Mouse (Mus musculus): ENCODE measurements around the gene H6pd. TPM values are rescaled to one million over a fixed set of nuclear protein-coding genes. Genes with fewer than 3 reads are reported as not detected.

Gene H6pd
- total RNA-seq, 2 experiments from 2014 or later = 7.2 to 10.0 TPM

DNA sequence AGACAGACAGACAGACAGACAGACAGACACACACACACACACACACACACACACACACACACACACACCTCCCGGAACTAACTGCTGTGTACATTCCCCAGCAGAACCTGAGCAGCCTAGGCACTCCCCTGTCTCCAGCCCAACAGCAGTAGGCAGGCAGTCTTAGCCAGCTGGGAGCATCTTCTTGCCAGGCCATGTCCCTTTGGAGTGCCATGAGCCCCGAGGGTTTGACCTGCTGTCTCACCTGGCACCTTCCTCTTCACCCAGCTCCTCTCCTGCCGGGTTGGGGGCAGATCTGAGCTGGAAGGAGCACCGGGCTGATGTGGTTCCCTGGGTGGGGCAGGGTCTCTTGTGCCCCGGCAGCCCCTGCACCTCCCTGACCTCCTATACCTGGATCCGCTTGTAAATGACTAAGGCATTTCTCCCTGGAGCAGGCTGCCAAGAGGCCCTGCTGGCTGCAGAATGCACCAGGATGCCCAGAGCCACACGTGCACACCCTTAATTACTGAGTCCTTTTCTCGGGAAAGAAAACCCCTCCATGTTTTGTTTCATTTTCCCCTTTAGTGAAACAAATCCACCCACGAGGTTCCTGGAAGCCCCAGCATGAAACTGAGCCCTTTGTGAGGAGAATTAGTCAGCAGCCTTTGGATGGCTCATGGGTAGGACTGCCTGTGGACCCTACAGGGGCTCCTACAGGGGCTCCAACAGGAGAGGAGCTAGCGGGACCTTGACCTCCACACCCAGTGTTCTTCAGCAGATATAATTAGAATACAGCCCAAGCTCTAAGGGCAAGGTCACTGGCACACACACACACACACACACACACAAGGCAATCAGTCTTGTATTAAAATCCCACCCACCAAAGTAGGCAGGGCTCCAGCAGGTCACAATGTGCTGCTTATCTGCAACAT, 65.7 kb downstream of the H6pd start:
- no peak for DNase-seq

DNA sequence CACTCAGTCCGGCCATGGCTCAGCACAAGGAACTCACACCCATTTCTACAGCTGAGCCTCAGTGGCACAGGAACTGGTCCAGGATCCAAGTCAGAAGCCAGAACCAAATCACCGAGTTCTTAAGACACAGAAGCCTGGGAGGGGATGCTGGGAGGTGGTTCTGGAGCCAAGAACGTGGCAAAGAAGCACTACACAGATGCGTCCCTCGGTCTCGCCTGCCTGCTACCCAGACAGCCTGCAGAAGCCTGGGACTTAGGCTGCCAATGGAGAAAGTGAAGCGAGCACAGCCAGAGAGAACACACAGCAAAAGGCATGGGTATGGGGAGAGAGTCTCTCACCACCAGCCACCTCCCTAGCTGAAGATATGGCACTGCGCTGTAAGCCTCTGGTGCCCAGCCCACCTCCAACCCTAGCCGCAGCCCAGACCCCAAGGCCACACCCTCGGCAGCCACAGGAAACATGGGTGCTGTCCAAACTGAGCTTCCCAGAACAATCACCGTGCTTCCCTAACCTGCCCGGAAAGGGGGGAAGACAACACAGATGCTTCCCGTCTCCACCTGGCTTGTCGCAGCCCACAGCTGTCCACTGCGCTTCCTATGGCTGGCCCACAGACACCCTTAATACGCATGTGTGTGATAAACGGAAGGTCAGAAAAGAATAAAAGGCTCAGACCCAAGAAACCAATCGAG, 67.6 kb downstream of the H6pd start:
- DNase-seq = no peak

DNA sequence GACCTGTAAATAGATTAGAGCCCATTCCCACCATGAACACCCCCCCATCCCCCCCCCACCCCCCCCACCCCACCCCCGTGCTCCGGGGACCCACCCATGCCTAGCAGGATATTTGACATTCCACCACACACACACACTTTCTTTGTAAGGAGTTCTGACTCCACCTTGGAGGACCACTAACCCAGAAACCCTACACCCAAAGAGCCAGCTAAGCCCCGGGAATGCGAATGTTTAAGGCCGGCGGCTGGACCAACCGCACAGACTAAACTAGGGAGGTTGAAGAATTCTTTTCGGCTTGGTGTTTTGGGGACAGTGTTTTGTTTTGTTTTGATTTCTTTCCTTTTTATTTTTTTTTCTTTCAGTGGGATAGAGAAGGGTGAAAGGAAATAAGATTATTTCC, 70.1 kb downstream of the H6pd start:
- no peak for DNase-seq

DNA sequence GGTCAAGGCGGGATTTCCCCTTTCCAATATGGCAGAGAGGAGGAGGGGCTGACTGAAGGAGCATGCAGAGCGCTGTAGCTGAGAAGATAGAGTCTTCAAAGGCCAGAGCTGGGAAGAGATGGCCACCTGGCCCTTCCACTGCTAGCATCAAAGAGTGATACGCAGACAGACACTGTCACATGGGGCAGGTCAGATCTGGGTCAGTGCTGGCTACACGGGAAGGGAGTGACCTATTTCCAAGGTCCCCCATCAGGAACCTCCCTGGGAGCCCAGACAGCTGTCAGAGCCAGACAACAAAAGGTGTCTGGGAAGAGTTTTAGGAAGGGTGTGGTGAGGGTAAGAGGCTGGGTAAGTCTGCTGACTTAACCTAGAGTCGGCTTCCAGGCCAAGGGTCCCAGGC, 71.9 kb downstream of the H6pd start:
- no peak for DNase-seq

DNA sequence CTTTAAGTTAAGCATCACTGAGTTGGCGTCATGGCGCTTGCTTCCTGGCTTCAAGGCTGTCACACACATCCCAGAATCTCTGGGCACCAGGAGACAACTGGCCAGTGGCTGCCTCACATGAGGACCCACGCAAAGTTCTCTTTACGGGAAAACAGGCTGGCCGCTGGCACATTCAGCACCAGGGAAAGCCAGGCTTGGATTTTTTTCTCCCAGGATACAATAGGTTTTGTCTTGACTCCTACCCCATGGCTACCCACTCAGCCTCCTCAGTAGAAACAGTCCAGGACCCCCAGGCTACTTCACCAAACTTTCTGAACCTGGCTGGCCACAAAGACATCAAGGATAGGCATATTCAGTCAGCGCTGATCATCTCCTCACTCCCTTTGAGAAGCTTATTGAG, 73.4 kb downstream of the H6pd start:
- DNase-seq = no peak

DNA sequence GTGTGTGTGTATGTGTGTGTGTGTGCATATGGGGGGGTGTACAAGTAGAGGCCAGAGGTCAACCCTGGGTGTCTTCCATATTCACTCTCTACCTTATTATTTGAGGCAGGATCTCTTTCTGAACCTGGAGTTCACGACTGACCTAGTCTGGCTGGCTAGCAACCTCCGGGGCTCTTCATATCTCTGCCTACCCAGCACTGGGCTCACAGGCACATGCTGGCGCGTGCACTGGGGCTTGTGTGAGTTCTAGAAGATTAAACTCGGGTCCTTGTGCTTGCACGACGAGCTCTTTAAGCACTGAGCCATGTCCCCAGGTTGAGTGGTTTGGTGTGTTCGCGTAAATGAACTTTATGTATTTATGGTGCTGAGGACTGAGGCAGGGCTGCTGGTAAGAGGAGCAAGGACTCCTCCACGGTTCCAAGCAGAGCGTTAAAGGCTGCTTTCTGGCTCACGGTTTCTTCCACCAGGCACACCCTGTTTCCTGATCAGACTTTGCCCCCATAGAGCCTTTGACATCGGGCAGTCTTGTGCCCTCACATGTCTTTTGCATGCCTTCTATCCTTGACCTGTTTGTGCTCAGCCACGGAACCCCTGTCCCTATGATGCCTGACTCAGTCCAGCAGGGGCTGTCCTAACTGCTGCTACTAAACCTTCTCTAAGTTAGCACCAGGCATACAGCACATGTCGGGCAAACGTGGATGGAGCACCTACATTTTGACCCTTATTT, 75.1 kb downstream of the H6pd start:
- DNase-seq = no peak

DNA sequence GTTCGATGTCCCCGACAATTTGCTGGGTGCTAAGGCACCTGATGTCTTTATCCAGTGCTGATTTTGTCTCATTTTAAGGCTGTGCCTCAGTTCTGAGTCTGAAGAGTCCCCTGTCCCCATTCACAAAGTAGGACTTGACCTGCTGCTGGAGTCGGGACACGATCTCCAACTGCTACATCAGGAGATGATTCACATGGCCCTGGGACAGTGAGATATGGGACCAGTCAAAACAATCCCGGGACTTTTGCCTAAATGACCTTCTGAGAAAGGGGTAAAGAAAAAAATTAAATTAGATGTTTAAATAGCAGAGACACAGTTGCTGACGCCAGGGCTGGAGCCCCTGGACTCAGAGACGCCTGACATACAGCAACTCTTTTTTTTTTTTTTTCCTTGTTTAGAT, 75.8 kb downstream of the H6pd start:
- no peak for DNase-seq

DNA sequence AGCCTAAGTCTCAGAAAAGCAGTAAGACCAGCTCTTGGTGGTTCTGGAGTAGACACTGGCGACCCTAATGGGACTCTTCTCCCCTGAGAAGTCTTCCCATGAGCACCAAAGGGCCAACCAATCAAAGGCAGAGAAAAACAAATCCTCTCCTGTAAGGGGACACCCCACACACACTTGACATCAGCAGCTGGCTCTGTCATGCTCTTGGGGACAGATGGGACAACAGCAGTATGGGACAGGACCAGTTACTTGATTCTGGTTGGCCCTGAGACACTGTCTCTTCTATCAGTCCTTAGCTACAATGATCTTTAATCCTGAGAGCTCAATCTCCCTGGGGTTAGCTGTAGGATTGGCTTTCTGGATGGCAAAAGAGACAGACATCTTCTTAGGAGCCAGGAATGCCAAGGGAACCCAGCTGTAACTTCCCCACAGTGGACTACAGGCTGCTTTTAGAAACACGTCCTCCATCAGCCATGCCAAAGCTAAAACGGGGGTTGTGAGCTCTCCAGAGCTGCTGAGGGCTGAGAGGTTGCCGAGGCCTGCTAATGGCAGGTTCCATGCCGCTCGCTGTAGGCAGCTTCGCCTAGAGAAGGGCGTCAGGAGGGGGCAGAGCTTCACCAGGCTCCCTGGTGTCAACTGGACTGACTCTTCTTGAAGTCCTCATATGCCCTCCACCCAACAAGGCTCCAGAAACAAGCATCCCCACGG, 76.6 kb downstream of the H6pd start:
- DNase-seq = no peak

DNA sequence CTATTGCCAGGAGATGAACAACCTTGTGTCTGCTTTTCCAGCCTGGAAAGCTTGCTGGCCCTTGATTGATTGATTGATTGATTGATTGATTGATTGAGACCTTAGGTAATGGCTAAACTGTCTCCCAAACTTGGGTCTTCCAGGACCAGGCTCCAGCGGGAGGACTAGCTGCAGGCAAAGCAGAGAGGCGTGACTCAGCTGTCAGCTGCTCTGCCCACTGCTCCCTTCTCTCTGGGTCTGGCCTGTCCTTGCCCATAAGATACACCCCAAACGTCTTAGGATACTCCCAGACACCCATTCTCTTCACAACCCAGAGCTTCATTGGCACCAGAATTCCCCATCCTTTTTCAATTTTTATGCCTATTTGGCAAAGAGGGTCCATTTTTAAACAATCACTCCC, 78.1 kb downstream of the H6pd start:
- no peak for DNase-seq

Other genes with a start within 250 kb of the H6pd start
- 10 to 100 TPM; 33.0 to 36.4 TPM for gene Slc25a33, start 234.7 kb downstream of the H6pd start, total RNA-seq (2021)
- gene Spsb1, start 54.0 kb downstream of the H6pd start, total RNA-seq (2021) = 10 to 100 TPM; 24.1 to 34.9 TPM
- gene Gpr157, start 78.3 kb upstream of the H6pd start, total RNA-seq (2021) = 1 to 10 TPM; 1.2 to 1.3 TPM
- gene Slc2a5, start 110.3 kb upstream of the H6pd start, total RNA-seq (2021) = 1 to 10 TPM; 3.8 to 5.7 TPM
- not detected for gene Slc2a7, start 139.9 kb upstream of the H6pd start, total RNA-seq (2021)
- under 1 TPM in 1 of 2 experiments, not detected in 1; 0.25 TPM for gene Car6, start 192.3 kb upstream of the H6pd start, total RNA-seq (2021)
- gene Eno1, start 227.7 kb upstream of the H6pd start, total RNA-seq (2021) = 100 to 1,000 TPM; 415 to 417 TPM

All from layer of hippocampus, postnatal 36 days (tissue).